Mouse (Mus musculus) limb, embryonic 10.5 days (tissue): Measurements from ENCODE around the gene Cebpz. TPM values are rescaled to one million over a fixed set of nuclear protein-coding genes. Genes with fewer than 3 reads are reported as not detected.
A peak's percentile ranks its signal among the peaks of the same experiment; 100 is the strongest.

ENCODE experiments used
- DNase-seq: peaks from one replicate; pipeline ENCODE4 v3.0.0-alpha.2; 2017; ENCODE audit warnings: low spot score
- H3K27ac ChIP-seq: fragments of 300-500 bp; sonication (generic); 2 replicates; pipeline ENCODE4 v1.5.1; 2016; ENCODE audit warnings: mild to moderate bottlenecking
- H3K27me3 ChIP-seq: fragments of 300-500 bp; sonication (generic); 2 replicates; pipeline ENCODE4 v1.6.1; 2016; ENCODE audit warnings: low read depth, mild to moderate bottlenecking; ENCODE audit not compliant: poor library complexity, severe bottlenecking
- H3K36me3 ChIP-seq: fragments of 300-500 bp; sonication (generic); 2 replicates; pipeline ENCODE4 v1.6.1; 2016; ENCODE audit warnings: mild to moderate bottlenecking, moderate library complexity
- H3K4me1 ChIP-seq: fragments of 300-500 bp; sonication (generic); 2 replicates; pipeline ENCODE4 v1.6.1; 2016
- H3K4me3 ChIP-seq: fragments of 300-500 bp; sonication (generic); 2 replicates; pipeline ENCODE4 v1.5.1; 2016; ENCODE audit warnings: mild to moderate bottlenecking, moderate library complexity
- H3K9me3 ChIP-seq: fragments of 300-500 bp; sonication (generic); replicated peaks from 2 replicates; pipeline ENCODE4 v1.6.1; 2016; ENCODE audit warnings: mild to moderate bottlenecking
- WGBS: fragments of 180-500 bp; shearing (Covaris S2); methylation state at CpG from one replicate; pipeline ENCODE4 v1.1.7; 2016; 5-methylcytosine and 5-hydroxymethylcytosine counted together
- polyA plus RNA-seq: library from polyadenylated mRNA; unstranded; fragments of >200 nt; fragmentation: Nextera tagmentation; extraction: Ambion mirVana; gene quantifications from 2 replicates; pipeline ENCODE4 v1.2.1, GENCODE M21; 2016

Gene Cebpz
- polyA plus RNA-seq, 1 experiment from 2014 or later, result 56.1 TPM

- DNase-seq, result no peak
- Histone ChIP-seq H3K36me3 (no peaks in the 10 kb centered on the region), H3K4me3 (no peak overlapping the region), H3K9me3 (no peaks in the 10 kb centered on the region), H3K4me1 (no peaks in the 10 kb centered on the region), H3K27ac (no peak overlapping the region), H3K27me3 (no peaks in the 10 kb centered on the region)
- 96% methylated on average over 4 of the region's 4 CpGs for WGBS
Observed at GRCm38 (mm10) chr17:78888554-78888953, 48.3 kb downstream of the Cebpz start.

GRCm38 (mm10) chr17:78885286-78886065, 51.4 kb downstream of the Cebpz start:
- H3K4me3 ChIP-seq, result no peak overlapping the region
- H3K36me3 ChIP-seq, result no peaks in the 10 kb centered on the region
- H3K27ac ChIP-seq, result no peak overlapping the region
- H3K27me3 ChIP-seq, result no peaks in the 10 kb centered on the region
- no peak for DNase-seq
- H3K4me1 ChIP-seq, result peaks cover 18% of the 10 kb centered on the region
- no peaks in the 10 kb centered on the region for H3K9me3 ChIP-seq
- 87% methylated on average over 5 of the region's 5 CpGs for WGBS

- H3K36me3 ChIP-seq, result peaks cover under 1% of the 10 kb centered on the region; the same call in 1 of the 2 replicates
- no peak overlapping the region for H3K27ac ChIP-seq
- H3K9me3 ChIP-seq, result no peaks in the 10 kb centered on the region
- H3K4me1 ChIP-seq, result peaks cover 18% of the 10 kb centered on the region
- WGBS, result 96% methylated on average over 4 of the region's 4 CpGs
- H3K27me3 ChIP-seq, result no peaks in the 10 kb centered on the region
- DNase-seq, result no peak
- H3K4me3 ChIP-seq, result no peak overlapping the region
Observed at GRCm38 (mm10) chr17:78883291-78883690, 53.6 kb downstream of the Cebpz start.

DNA sequence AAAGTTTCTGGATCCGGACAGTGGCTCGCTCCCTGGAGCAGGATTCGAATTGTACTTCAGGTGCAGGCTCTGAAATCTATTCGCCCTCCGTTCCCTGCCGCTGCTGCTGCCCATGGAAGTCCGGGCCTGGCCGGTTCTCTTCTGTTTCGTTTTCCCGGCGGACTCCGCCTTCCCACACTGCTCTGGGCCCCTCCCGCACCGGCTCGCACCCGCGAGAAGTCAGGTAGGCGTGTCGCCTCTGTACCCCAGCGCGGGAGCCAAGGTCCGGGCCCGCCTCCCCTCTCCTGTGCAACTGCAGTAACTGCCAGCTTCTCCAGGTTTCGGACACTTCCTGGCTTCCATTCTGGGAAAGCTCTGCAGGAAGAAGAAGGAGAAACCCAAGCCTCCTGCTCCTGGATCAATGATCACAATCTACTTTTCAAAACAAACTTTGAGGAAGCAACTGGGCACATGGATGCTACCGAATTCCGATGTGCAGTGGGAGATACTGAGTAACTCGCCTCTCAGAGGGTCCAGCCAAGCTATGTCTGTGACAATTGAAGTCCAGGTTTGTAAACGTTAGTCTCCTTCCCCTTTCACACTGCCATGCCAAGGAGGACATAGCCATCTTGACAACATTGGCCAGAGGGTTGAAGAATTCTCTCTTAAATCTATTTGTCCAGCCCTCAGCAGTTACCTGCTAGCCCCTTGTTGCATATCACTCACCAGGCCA, 54.3 kb downstream of the Cebpz start, which contains the start of gene Eif2ak2:
Gene Eif2ak2 (minus strand): TSS at position 173 of the 712 bp plus-strand sequence.
- peak within 1 kb of the TSS; percentile 87 for H3K27ac ChIP-seq
- no peaks in the 10 kb centered on the region for H3K9me3 ChIP-seq
- peaks cover 7% of the 10 kb centered on the region for H3K36me3 ChIP-seq
- WGBS, result 3% methylated on average over 28 of the region's 28 CpGs
- peaks cover 18% of the 10 kb centered on the region for H3K4me1 ChIP-seq
- DNase-seq, result peak; percentile 88
- no peaks in the 10 kb centered on the region for H3K27me3 ChIP-seq
- peak within 1 kb of the TSS; percentile 71 for H3K4me3 ChIP-seq

DNA sequence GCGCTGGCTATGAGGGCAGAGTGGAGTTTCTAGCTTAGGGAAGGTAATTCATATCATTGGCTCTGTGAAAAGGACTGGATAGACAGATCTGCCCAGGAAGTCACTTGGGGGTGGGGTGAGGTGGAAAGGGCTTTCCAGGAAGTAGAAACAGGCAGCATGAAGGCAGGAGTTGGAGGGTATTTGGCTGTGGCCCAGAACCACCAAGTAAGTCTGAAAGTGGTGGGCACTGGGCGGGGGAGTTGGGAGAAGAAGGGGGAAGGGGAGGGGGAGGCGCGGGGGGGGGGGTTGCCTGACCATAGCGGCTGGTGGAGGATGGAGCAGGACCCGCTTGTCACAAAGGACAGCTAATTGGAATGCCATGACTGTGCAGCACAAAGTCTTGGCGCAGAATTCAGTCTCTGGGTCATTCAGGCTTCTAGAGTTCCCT, 55.0 kb downstream of the Cebpz start:
- DNase-seq, result peak; percentile 53
- no peaks in the 10 kb centered on the region for H3K9me3 ChIP-seq
- H3K27ac ChIP-seq, result peak overlapping the region; percentile 87
- peak overlapping the region; percentile 71 for H3K4me3 ChIP-seq
- H3K27me3 ChIP-seq, result no peaks in the 10 kb centered on the region
- peaks cover 12% of the 10 kb centered on the region for H3K36me3 ChIP-seq
- 19% methylated on average over 4 of the region's 7 CpGs for WGBS
- peaks cover 18% of the 10 kb centered on the region for H3K4me1 ChIP-seq

GRCm38 (mm10) chr17:78873886-78874285, 63.0 kb downstream of the Cebpz start:
- DNase-seq, result no peak
- 89% methylated on average over 6 of the region's 6 CpGs for WGBS
- Histone ChIP-seq H3K4me3 (no peak overlapping the region), H3K36me3 (peaks cover 41% of the 10 kb centered on the region), H3K27ac (no peak overlapping the region), H3K27me3 (no peaks in the 10 kb centered on the region), H3K9me3 (no peaks in the 10 kb centered on the region), H3K4me1 (no peaks in the 10 kb centered on the region)

Other genes with a start within 250 kb of the Cebpz start
- 4.4 and 5.5 TPM in 2 replicates for gene Strn, start 199.9 kb downstream of the Cebpz start, polyA plus RNA-seq
- 9.8 and 17.5 TPM in 2 replicates for gene Heatr5b, start 101.7 kb downstream of the Cebpz start, polyA plus RNA-seq
- 33.6 and 41.1 TPM in 2 replicates for gene Gpatch11, start 101.5 kb downstream of the Cebpz start, polyA plus RNA-seq
- 6.9 and 9.9 TPM in 2 replicates for gene Eif2ak2, start 54.5 kb downstream of the Cebpz start, polyA plus RNA-seq
- gene Sult6b1, start 30.1 kb downstream of the Cebpz start, polyA plus RNA-seq, result 0.06 and 0.13 TPM in 2 replicates
- 87.0 and 91.3 TPM in 2 replicates for gene Cebpzos, start 20.6 kb downstream of the Cebpz start, polyA plus RNA-seq
- 47.9 and 48.2 TPM in 2 replicates for gene Ndufaf7, start 70 bp upstream of the Cebpz start, polyA plus RNA-seq
- gene Prkd3, start 83.8 kb upstream of the Cebpz start, polyA plus RNA-seq, result 42.6 and 51.8 TPM in 2 replicates
- gene Qpct, start 114.8 kb upstream of the Cebpz start, polyA plus RNA-seq, result 0.99 and 1.3 TPM in 2 replicates